In genomic region chr10:18021576-18022311, GRCm38 (mm10) we compare ENCODE assay signal across 7 mouse cellular contexts. TPM values are rescaled to one million over a fixed set of nuclear protein-coding genes. Genes with fewer than 3 reads are reported as not detected.
DNase-seq lines count a peak whose midpoint lies in the region; ATAC-seq and TF ChIP-seq lines count a peak whose summit lies in the region.

No protein-coding gene starts in this region.

- peak overlapping the region; percentile 71 for H3K4me2 ChIP-seq in lung, embryonic 16.5 days (ENCODE audit: low read depth, low read length)
- peak overlapping the region; percentile 68 for H3K4me2 ChIP-seq in embryonic facial prominence, embryonic 13.5 days
- H3K4me2 ChIP-seq in hindbrain, postnatal 0 days (ENCODE audit: low read depth, low read length) = peak overlapping the region; percentile 67
- peak overlapping the region; percentile 66 for H3K4me2 ChIP-seq in midbrain, embryonic 15.5 days

- DNase-seq in lung, postnatal 14 days = no peak
- DNase-seq in hindbrain, postnatal 0 days (ENCODE audit: low spot score) = peak; percentile 8
- DNase-seq in adrenal gland, postnatal 14 days = no peak
- DNase-seq in spleen, postnatal 4 days (ENCODE audit: low spot score in 2 of 2) = no peak

- no peaks in the 10 kb centered on the region for H3K9me3 ChIP-seq in lung, embryonic 16.5 days (ENCODE audit: control insufficient read depth, low read length)
- H3K9me3 ChIP-seq in embryonic facial prominence, embryonic 13.5 days = no peaks in the 10 kb centered on the region
- no peaks in the 10 kb centered on the region for H3K9me3 ChIP-seq in hindbrain, postnatal 0 days (ENCODE audit: low read length)
- no peaks in the 10 kb centered on the region for H3K9me3 ChIP-seq in midbrain, embryonic 15.5 days

- TF ChIP-seq CTCF in hindbrain, postnatal 0 days (IDR thresholded peaks at IDR 0.05; ENCODE audit: low read depth) = no peak

- peak overlapping the region; percentile 98 for H3K27ac ChIP-seq in lung, embryonic 16.5 days (ENCODE audit: low read length)
- H3K27ac ChIP-seq in embryonic facial prominence, embryonic 13.5 days = peak overlapping the region; percentile 97
- H3K27ac ChIP-seq in hindbrain, postnatal 0 days = peak overlapping the region; percentile 94
- peak overlapping the region; percentile 89 for H3K27ac ChIP-seq in midbrain, embryonic 15.5 days

- ATAC-seq in lung, embryonic 16.5 days (ENCODE audit: low read depth) = peak; percentile 3; the same call in 1 of the 2 replicates
- no peak for ATAC-seq in embryonic facial prominence, embryonic 13.5 days (ENCODE audit: insufficient number of reproducible peaks, insufficient read depth, low FRiP score, low TSS enrichment, low read depth)
- peak; percentile 41 for ATAC-seq in hindbrain, postnatal 0 days
- peak; percentile 65 for ATAC-seq in midbrain, embryonic 15.5 days (replicated peaks)

- peaks cover 6% of the 10 kb centered on the region for H3K36me3 ChIP-seq in lung, embryonic 16.5 days (ENCODE audit: control insufficient read depth, insufficient read depth, low read length)
- H3K36me3 ChIP-seq in embryonic facial prominence, embryonic 13.5 days = peaks cover 17% of the 10 kb centered on the region
- H3K36me3 ChIP-seq in hindbrain, postnatal 0 days (ENCODE audit: insufficient read depth, low read length) = no peaks in the 10 kb centered on the region
- H3K36me3 ChIP-seq in midbrain, embryonic 15.5 days (replicated peaks) = 0 out of 2 replicates have a peak, but pooled peaks cover 2% of the 10 kb centered on the region

- H3K9ac ChIP-seq in lung, embryonic 16.5 days (ENCODE audit: low read length) = peak overlapping the region; percentile 89
- H3K9ac ChIP-seq in embryonic facial prominence, embryonic 13.5 days = peak overlapping the region; percentile 87
- H3K9ac ChIP-seq in hindbrain, postnatal 0 days (replicated peaks; ENCODE audit: low read length) = peak overlapping the region; percentile 80
- peak overlapping the region; percentile 82 for H3K9ac ChIP-seq in midbrain, embryonic 15.5 days

- H3K27me3 ChIP-seq in lung, embryonic 16.5 days (ENCODE audit: control insufficient read depth, insufficient read depth, low read depth, low read length) = no peaks in the 10 kb centered on the region
- no peaks in the 10 kb centered on the region for H3K27me3 ChIP-seq in embryonic facial prominence, embryonic 13.5 days
- H3K27me3 ChIP-seq in hindbrain, postnatal 0 days (ENCODE audit: insufficient read depth, low read length) = no peaks in the 10 kb centered on the region
- no peaks in the 10 kb centered on the region for H3K27me3 ChIP-seq in midbrain, embryonic 15.5 days (replicated peaks)

- H3K4me3 ChIP-seq in lung, embryonic 16.5 days (ENCODE audit: low read length) = peak overlapping the region; percentile 89
- H3K4me3 ChIP-seq in embryonic facial prominence, embryonic 13.5 days = peak overlapping the region; percentile 77
- peak overlapping the region; percentile 75 for H3K4me3 ChIP-seq in hindbrain, postnatal 0 days (ENCODE audit: low read length)
- H3K4me3 ChIP-seq in midbrain, embryonic 15.5 days = peak overlapping the region; percentile 82

- peaks cover 5% of the 10 kb centered on the region; the same call in 1 of the 2 replicates for H3K4me1 ChIP-seq in lung, embryonic 16.5 days (replicated peaks; ENCODE audit: control insufficient read depth, insufficient read depth, low read length)
- peaks cover 12% of the 10 kb centered on the region for H3K4me1 ChIP-seq in embryonic facial prominence, embryonic 13.5 days
- peaks cover 5% of the 10 kb centered on the region; the same call in 1 of the 2 replicates for H3K4me1 ChIP-seq in hindbrain, postnatal 0 days (ENCODE audit: insufficient read depth, low read length)
- no peaks in the 10 kb centered on the region; the same call in 1 of the 2 replicates for H3K4me1 ChIP-seq in midbrain, embryonic 15.5 days

- whole genome bisulfite sequencing in lung, embryonic 16.5 days = 37% methylated on average over 14 of the region's 14 CpGs
- 31% methylated on average over 14 of the region's 14 CpGs for WGBS in embryonic facial prominence, embryonic 13.5 days
- WGBS in hindbrain, postnatal 0 days = 24% methylated on average over 14 of the region's 14 CpGs
- WGBS in midbrain, embryonic 15.5 days = 27% methylated on average over 14 of the region's 14 CpGs

RNA-seq across cellular contexts. Expression of gene Abracl, which starts 1.3 kb away (rescaled TPM):
- 119 and 135 TPM in 2 replicates for polyA plus RNA-seq in lung, embryonic 16.5 days (2015; fragmentation: Nextera tagmentation; extraction: Ambion mirVana)
- 136 and 160 TPM in 2 replicates for polyA plus RNA-seq in embryonic facial prominence, embryonic 13.5 days (2015; fragmentation: Nextera tagmentation; extraction: Ambion mirVana)
- total RNA-seq in hindbrain, postnatal 0 days (2014; rRNA removed) = 10.4 and 27.9 TPM in 2 replicates
- 55.9 and 60.6 TPM in 2 replicates for polyA plus RNA-seq in hindbrain, postnatal 0 days (2015; fragmentation: Nextera tagmentation; extraction: Ambion mirVana)
- polyA plus RNA-seq in midbrain, embryonic 15.5 days (2015; fragmentation: Nextera tagmentation; extraction: Ambion mirVana) = 49.2 and 56.6 TPM in 2 replicates
- 30.6 and 37.8 TPM in 2 replicates for total RNA-seq in adrenal gland, postnatal 14 days (2021)

RNA-seq across cellular contexts. Expression of gene Reps1, which starts 33.9 kb away (rescaled TPM):
- 7.2 and 11.9 TPM in 2 replicates for polyA plus RNA-seq in lung, embryonic 16.5 days (2015; fragmentation: Nextera tagmentation; extraction: Ambion mirVana)
- 15.7 and 17.2 TPM in 2 replicates for polyA plus RNA-seq in embryonic facial prominence, embryonic 13.5 days (2015; fragmentation: Nextera tagmentation; extraction: Ambion mirVana)
- 64.9 and 69.5 TPM in 2 replicates for total RNA-seq in hindbrain, postnatal 0 days (2014; rRNA removed)
- polyA plus RNA-seq in hindbrain, postnatal 0 days (2015; fragmentation: Nextera tagmentation; extraction: Ambion mirVana) = 20.6 and 21.1 TPM in 2 replicates
- 28.0 and 29.2 TPM in 2 replicates for polyA plus RNA-seq in midbrain, embryonic 15.5 days (2015; fragmentation: Nextera tagmentation; extraction: Ambion mirVana)
- total RNA-seq in adrenal gland, postnatal 14 days (2021) = 31.1 and 35.7 TPM in 2 replicates
